In the genomic region with DNA sequence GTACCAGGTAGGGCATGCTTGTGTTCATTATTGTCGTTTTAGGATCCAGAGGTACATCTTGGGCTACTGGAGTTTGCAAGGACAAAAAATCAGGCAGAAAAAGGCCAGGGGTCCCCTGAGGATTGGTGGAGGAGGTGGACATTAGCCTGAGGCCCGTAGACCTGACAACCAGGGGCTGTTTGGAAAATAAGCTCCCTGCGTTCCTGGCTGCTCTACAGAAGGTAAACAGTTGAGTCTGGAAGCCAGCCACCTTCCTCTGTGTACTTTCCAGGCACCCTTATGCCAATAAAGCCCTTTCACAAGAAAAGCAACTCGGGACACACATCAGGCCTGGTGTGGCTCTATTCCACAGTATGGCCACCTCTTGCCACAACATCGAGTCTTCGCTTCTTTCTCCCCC, we compare ENCODE assay signal across 19 mouse cellular contexts.
DNase-seq lines count a peak whose midpoint lies in the region; ATAC-seq and TF ChIP-seq lines count a peak whose summit lies in the region.
"Had no signal": no experiment of that assay in that cellular context is flagged by ENCODE, and none has a peak within 500 bp of the region (broad histone marks: within the 10 kb centered on the region; RNA-seq: fewer than 3 reads in every experiment).

No protein-coding gene starts in this region.

- H3K4me1 ChIP-seq in lung, embryonic 14.5 days (ENCODE audit: insufficient read depth) = no peaks in the 10 kb centered on the region
- peaks cover 50% of the 10 kb centered on the region for H3K4me1 ChIP-seq in small intestine, adult 2 months (ENCODE audit: control insufficient read depth, insufficient read depth, insufficient read length, low read length)
- H3K4me1 ChIP-seq: hindbrain, embryonic 15.5 days had no signal

- no peak overlapping the region for H3K9ac ChIP-seq in lung, embryonic 14.5 days
- H3K9ac ChIP-seq: heart, embryonic 12.5 days; hindbrain, embryonic 15.5 days had no signal

- no peaks in the 10 kb centered on the region for H3K9me3 ChIP-seq in lung, embryonic 14.5 days (ENCODE audit: low read depth, low read length)
- H3K9me3 ChIP-seq: G1E; heart, embryonic 12.5 days; hindbrain, embryonic 15.5 days had no signal

- 51% methylated on average over 6 of the region's 6 CpGs for WGBS in lung, embryonic 14.5 days
- 32% methylated on average over 6 of the region's 6 CpGs for WGBS in small intestine, adult 2 months

- no peaks in the 10 kb centered on the region for H3K36me3 ChIP-seq in lung, embryonic 14.5 days (ENCODE audit: insufficient read depth)
- H3K36me3 ChIP-seq in small intestine, adult 2 months (ENCODE audit: control insufficient read depth, insufficient read depth, low read length) = peaks cover 20% of the 10 kb centered on the region
- H3K36me3 ChIP-seq: heart, embryonic 12.5 days; hindbrain, embryonic 15.5 days had no signal

- H3K4me2 ChIP-seq in lung, embryonic 14.5 days = no peak overlapping the region
- H3K4me2 ChIP-seq: heart, embryonic 12.5 days; hindbrain, embryonic 15.5 days had no signal

- H3K27ac ChIP-seq in layer of hippocampus, adult 2 months = peak overlapping the region; percentile 7; the same call in 1 of the 2 replicates
- H3K27ac ChIP-seq in lung, embryonic 14.5 days (ENCODE audit: low read depth) = no peak overlapping the region
- H3K27ac ChIP-seq in small intestine, adult 2 months (ENCODE audit: insufficient read depth, low read depth, low read length) = peak overlapping the region; percentile 45; the same call in 1 of the 2 replicates
- H3K27ac ChIP-seq: hindbrain, embryonic 15.5 days had no signal

- no peak for TF ChIP-seq POLR2A in small intestine, adult 2 months (IDR thresholded peaks at IDR 0.05; ENCODE audit: low read depth, low read length)

- no peaks in the 10 kb centered on the region for H3K27me3 ChIP-seq in lung, embryonic 14.5 days (ENCODE audit: insufficient read depth, low read length)
- H3K27me3 ChIP-seq in small intestine, adult 2 months (ENCODE audit: control insufficient read depth, insufficient read depth, low read length) = no peaks in the 10 kb centered on the region
- H3K27me3 ChIP-seq: heart, embryonic 12.5 days; hindbrain, embryonic 15.5 days had no signal

- no peak overlapping the region for H3K4me3 ChIP-seq in layer of hippocampus, adult 2 months
- H3K4me3 ChIP-seq in lung, embryonic 14.5 days (ENCODE audit: low read depth, low read length) = no peak overlapping the region
- H3K4me3 ChIP-seq in small intestine, adult 2 months (ENCODE audit: low read depth, low read length) = no peak overlapping the region
- H3K4me3 ChIP-seq: heart, embryonic 12.5 days; hindbrain, embryonic 15.5 days had no signal

- no peak for TF ChIP-seq CTCF in layer of hippocampus, adult 2 months (conservative IDR thresholded peaks at IDR 0.05)
- no peak for TF ChIP-seq CTCF in lung, embryonic 14.5 days (IDR thresholded peaks at IDR 0.05; ENCODE audit: low read depth)
- no peak for TF ChIP-seq CTCF in small intestine, adult 2 months (IDR thresholded peaks at IDR 0.05; ENCODE audit: extremely low read depth, insufficient read length, insufficient replicate concordance, low read depth, low read length)

- no peak for ATAC-seq in lung, embryonic 14.5 days (ENCODE audit: insufficient read depth)
- ATAC-seq: CD4-positive, CD25-positive, alpha-beta regulatory T cell, adult 4 months had no signal

- peak; percentile 31 for DNase-seq in adrenal gland, adult 2 months
- DNase-seq in adrenal gland, adult 8-10 months = no peak
- DNase-seq in layer of hippocampus, adult 2 months (ENCODE audit: low spot score in 2 of 2) = no peak
- no peak for DNase-seq in layer of hippocampus, adult 11-12 months (ENCODE audit: low spot score)
- peak; percentile 32 for DNase-seq in lung, embryonic 14.5 days
- DNase-seq in MN1 (ENCODE audit: low spot score) = no peak
- no peak for DNase-seq in heart, adult 9 months (ENCODE audit: low spot score in 2 of 2)
- DNase-seq: adrenal gland, postnatal 36 days; cerebellum, adult 9-11 months; gastrocnemius, postnatal 14 days; kidney, adult 2 months; kidney, postnatal 36 days; midbrain, embryonic 14.5 days; spleen, adult 18-20 months had no signal

Comparison
In these comparisons a context has a peak if more than half of its experiments do, and no peak if none do; other contexts are left out.
1. DNase-seq: peak in adrenal gland, adult 2 months (single experiment) and lung, embryonic 14.5 days (single experiment); none in adrenal gland, adult 8-10 months (single experiment), layer of hippocampus, adult 2 months (0 of 2), layer of hippocampus, adult 11-12 months (single experiment), MN1 (single experiment) and heart, adult 9 months (0 of 2).